Mouse (Mus musculus) erythroblast, adult 5-6 weeks (primary cell): ENCODE data around the gene Vmn2r28. TPM values are rescaled to one million over a fixed set of nuclear protein-coding genes. Genes with fewer than 3 reads are reported as not detected.
"Not testable (repeated sequence)": the region's sequence is repeated elsewhere in the genome, so short reads cannot be mapped to it uniquely, and the experiment has no call there.

ENCODE experiments used
- ATAC-seq: replicated peaks from 2 replicates; pipeline ENCODE4 v1.8.0; 2016; ENCODE audit warnings: moderate number of reproducible peaks, mild to moderate bottlenecking, moderate TSS enrichment, inconsistent platforms; ENCODE audit not compliant: poor library complexity, low FRiP score, severe bottlenecking
- total RNA-seq, 2 experiments: library from RNA; stranded (forward) in 1 of 2; stranded (reverse) in 1 of 2; fragments of 150-400 nt in 1 of 2; fragments of 200-764, 138-1000 nt in 1 of 2; gene quantifications; 2 replicates each; pipeline versions ENCODE4 v1.2.3 to v1.2.4; 2015 to 2017; ENCODE audit warnings: low replicate concordance in 2 of 2

The Vmn2r28 gene
- total RNA-seq (2015; ENCODE audit: low replicate concordance) (not detected in 2 replicates), total RNA-seq (2017; ENCODE audit: low replicate concordance) (not detected in 2 replicates)

DNA sequence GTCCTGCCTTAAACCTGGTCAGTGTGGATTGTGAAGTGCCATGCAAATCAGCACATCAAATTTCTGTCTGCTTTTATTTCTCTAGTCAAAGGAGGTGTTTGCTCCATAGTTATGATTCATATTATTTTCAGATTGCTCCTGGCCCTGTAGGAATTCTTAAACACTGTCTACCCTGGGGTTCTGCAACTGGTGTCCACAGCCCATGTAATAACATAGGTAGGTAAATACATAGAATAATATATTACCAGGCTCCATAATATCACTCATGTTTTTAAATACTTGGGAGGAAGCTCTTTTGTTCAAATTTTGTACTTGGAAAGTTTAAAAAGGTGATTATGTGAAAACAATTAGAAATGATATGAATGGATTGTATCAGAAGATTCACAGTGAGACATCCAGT, at the start of gene Vmn2r28:
Gene Vmn2r28 (minus strand): TSS at position 101 of the 400 bp plus-strand sequence.
- not testable (repeated sequence) for ATAC-seq

DNA sequence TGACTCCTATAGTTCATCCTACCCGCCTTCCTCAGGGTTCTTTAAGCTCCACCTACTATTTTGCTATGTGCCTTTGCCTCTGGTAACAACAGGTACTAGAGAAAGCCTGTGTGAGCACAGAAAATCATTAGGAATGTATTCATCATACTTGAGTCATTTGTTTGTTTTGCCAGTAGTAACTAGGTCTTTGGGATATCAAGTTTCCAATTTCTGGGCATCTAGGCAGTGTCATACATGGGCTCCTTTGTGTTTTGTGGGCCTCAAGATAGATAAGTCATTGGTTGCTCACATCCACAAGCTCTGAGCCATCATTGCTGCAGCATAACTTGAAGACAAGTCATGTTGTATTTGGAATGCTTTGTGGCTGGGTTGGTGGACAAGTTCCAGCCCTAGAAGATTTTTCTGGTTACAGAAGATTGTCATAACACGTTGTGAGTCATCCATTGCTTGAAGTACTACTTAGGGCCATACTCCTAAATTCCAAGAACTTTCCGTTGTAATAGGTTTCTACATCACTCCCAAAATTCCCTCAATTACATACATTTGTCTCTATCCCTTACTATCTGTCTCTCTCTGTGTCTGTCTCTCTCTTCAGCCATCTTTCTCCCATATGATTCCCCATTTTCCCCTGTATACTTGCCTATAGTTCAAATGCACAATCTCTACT, 47.1 kb upstream of the Vmn2r28 start:
- ATAC-seq, result not testable (repeated sequence)

DNA sequence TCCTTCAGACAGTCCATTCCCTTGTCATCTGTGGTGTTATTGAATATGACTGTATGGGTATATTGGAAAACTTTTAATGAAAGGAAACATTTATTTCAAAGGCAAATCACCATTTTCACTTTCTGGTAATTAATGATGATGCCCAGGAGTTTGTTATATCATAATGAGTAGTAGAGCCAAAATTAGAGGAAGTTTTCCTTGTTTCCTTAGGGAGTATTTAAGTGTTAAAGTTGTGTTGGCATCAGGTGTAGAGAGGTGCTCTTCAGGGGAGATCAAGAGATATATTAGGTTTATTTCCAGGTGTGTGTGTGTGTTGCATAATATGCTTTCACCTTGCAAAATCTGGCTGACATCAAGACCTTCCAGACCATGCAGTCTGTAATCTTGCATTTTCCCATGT, 37.1 kb downstream of the Vmn2r28 start, which contains the start of gene Vmn1r59:
Gene Vmn1r59 (minus strand): TSS at position 101 of the 400 bp plus-strand sequence.
- ATAC-seq, result no peak

DNA sequence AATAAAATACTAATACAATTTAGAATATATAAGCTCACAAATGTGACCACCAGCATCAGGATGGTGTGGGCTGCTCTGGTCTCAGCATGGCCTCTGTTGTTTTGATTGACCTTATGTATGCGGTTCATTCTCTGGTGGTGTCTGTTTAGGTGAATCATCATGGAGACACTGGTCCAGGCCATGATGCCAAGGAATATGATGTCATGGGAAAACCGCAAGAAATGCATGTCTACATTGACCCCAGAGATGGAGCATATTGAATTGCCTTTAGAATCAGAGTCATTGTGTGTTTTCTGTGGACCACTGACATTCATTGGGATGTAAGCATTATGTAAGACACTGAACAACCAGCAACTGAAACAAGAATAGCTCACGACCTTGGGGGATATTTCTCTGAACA, 39.7 kb downstream of the Vmn2r28 start:
- ATAC-seq, result not testable (repeated sequence)

DNA sequence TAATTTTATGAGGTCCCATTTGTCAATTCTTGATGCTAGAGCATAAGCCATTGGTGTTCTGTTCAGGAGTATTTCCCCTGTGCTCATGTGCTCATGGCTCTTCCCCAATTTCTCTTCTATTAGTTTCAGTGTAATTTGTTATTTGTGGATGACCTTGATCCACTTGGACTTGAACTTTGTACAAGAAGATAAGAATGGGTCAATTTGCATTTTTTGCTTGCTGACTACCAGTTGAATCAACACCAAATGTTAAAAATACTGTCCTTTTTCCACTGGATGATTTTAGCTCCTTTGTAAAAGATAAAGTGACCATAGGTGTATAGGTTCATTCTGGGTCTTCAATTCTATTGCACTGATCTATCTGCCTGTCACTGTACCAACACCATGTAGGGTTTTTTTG, 45.1 kb downstream of the Vmn2r28 start:
- no peak for ATAC-seq

Other genes with a start within 250 kb of the Vmn2r28 start
- gene Gm5065, start 143.4 kb downstream of the Vmn2r28 start, total RNA-seq (2015; ENCODE audit: low replicate concordance), result not detected in 2 replicates
- gene Gm5065, start 143.4 kb downstream of the Vmn2r28 start, total RNA-seq (2017; ENCODE audit: low replicate concordance), result not detected in 2 replicates
- not detected in 2 replicates for gene Nlrp2, start 142.9 kb downstream of the Vmn2r28 start, total RNA-seq (2015; ENCODE audit: low replicate concordance)
- not detected in 2 replicates for gene Nlrp2, start 142.9 kb downstream of the Vmn2r28 start, total RNA-seq (2017; ENCODE audit: low replicate concordance)
- gene Vmn1r58, start 80.6 kb downstream of the Vmn2r28 start, total RNA-seq (2015; ENCODE audit: low replicate concordance), result not detected in 2 replicates
- not detected in 2 replicates for gene Vmn1r58, start 80.6 kb downstream of the Vmn2r28 start, total RNA-seq (2017; ENCODE audit: low replicate concordance)
- gene Vmn1r59, start 37.2 kb downstream of the Vmn2r28 start, total RNA-seq (2015; ENCODE audit: low replicate concordance), result not detected in 2 replicates
- gene Vmn1r59, start 37.2 kb downstream of the Vmn2r28 start, total RNA-seq (2017; ENCODE audit: low replicate concordance), result not detected in 2 replicates
- gene Vmn1r60, start 53.4 kb upstream of the Vmn2r28 start, total RNA-seq (2015; ENCODE audit: low replicate concordance), result not detected in 2 replicates
- not detected in 2 replicates for gene Vmn1r60, start 53.4 kb upstream of the Vmn2r28 start, total RNA-seq (2017; ENCODE audit: low replicate concordance)
- gene Vmn1r61, start 119.3 kb upstream of the Vmn2r28 start, total RNA-seq (2015; ENCODE audit: low replicate concordance), result not detected in 2 replicates
- not detected in 2 replicates for gene Vmn1r61, start 119.3 kb upstream of the Vmn2r28 start, total RNA-seq (2017; ENCODE audit: low replicate concordance)
- not detected in 2 replicates for gene Vmn1r62, start 179.7 kb upstream of the Vmn2r28 start, total RNA-seq (2015; ENCODE audit: low replicate concordance)
- gene Vmn1r62, start 179.7 kb upstream of the Vmn2r28 start, total RNA-seq (2017; ENCODE audit: low replicate concordance), result not detected in 2 replicates